Mouse (Mus musculus) brown adipose tissue, adult 24 weeks (tissue): ENCODE measurements around the gene Arid1a. TPM values are rescaled to one million over a fixed set of nuclear protein-coding genes. Genes with fewer than 3 reads are reported as not detected.

Experiments
- H3K27ac ChIP-seq: fragments of 200-500 bp; replicated peaks from 2 replicates; pipeline ENCODE4 v1.5.1; 2012; ENCODE audit warnings: low read depth, mild to moderate bottlenecking, low read length
- H3K4me1 ChIP-seq: fragments of 200-500 bp; 2 replicates; pipeline ENCODE4 v1.6.1; 2012; ENCODE audit warnings: low read length, mixed read lengths; ENCODE audit not compliant: control insufficient read depth, insufficient read depth, insufficient read length
- H3K4me3 ChIP-seq: fragments of 200-500 bp; 2 replicates; pipeline ENCODE4 v1.5.1; 2012; ENCODE audit warnings: low read depth, mild to moderate bottlenecking, low read length, moderate library complexity; ENCODE audit not compliant: insufficient read depth
- polyA plus RNA-seq: library from polyadenylated mRNA; stranded (reverse); fragments of >200 nt; gene quantifications from 2 replicates; pipeline ENCODE4 v1.2.4, GENCODE M21; 2012; ENCODE audit not compliant: missing spikeins, insufficient read depth, insufficient read length

Gene Arid1a
- polyA plus RNA-seq, 1 experiment = 18.7 TPM

GRCm38 (mm10) chr4:133709395-133709794 lies 47.2 kb downstream of the Arid1a start:
- H3K27ac ChIP-seq = no peak overlapping the region
- H3K4me1 ChIP-seq = peaks cover 18% of the 10 kb centered on the region

GRCm38 (mm10) chr4:133707464-133707863 lies 49.1 kb downstream of the Arid1a start:
- peaks cover 20% of the 10 kb centered on the region for H3K4me1 ChIP-seq

More at GRCm38 (mm10) chr4:133709395-133709794, 47.2 kb downstream of the Arid1a start:
- H3K4me3 ChIP-seq = no peak overlapping the region

GRCm38 (mm10) chr4:133706956-133707355 lies 49.6 kb downstream of the Arid1a start:
- Histone ChIP-seq H3K4me3 (no peak overlapping the region; the same call in 1 of the 2 replicates), H3K4me1 (peaks cover 24% of the 10 kb centered on the region), H3K27ac (peak overlapping the region; percentile 88)

More at GRCm38 (mm10) chr4:133707464-133707863, 49.1 kb downstream of the Arid1a start:
- H3K4me3 ChIP-seq = no peak overlapping the region
- peak overlapping the region; percentile 50 for H3K27ac ChIP-seq

GRCm38 (mm10) chr4:133705062-133705461 lies 51.5 kb downstream of the Arid1a start:
- Histone ChIP-seq H3K27ac (0 out of 2 replicates have a peak overlapping the region, but pooled peaks have one; percentile 21), H3K4me1 (peaks cover 29% of the 10 kb centered on the region), H3K4me3 (no peak overlapping the region)

- Histone ChIP-seq H3K4me3 (no peak overlapping the region), H3K27ac (no peak overlapping the region)
Observed at GRCm38 (mm10) chr4:133700905-133701368, 55.6 kb downstream of the Arid1a start.

GRCm38 (mm10) chr4:133695363-133695762 lies 61.2 kb downstream of the Arid1a start:
- no peaks in the 10 kb centered on the region for H3K4me1 ChIP-seq
- no peak overlapping the region for H3K4me3 ChIP-seq
- H3K27ac ChIP-seq = no peak overlapping the region

More at GRCm38 (mm10) chr4:133700905-133701368, 55.6 kb downstream of the Arid1a start:
- H3K4me1 ChIP-seq = peaks cover 21% of the 10 kb centered on the region; the same call in 1 of the 2 replicates

GRCm38 (mm10) chr4:133690252-133690651 lies 66.3 kb downstream of the Arid1a start:
- no peak overlapping the region; the same call in 1 of the 2 replicates for H3K27ac ChIP-seq
- 0 out of 2 replicates have a peak, but pooled peaks cover 8% of the 10 kb centered on the region for H3K4me1 ChIP-seq
- H3K4me3 ChIP-seq = no peak overlapping the region

GRCm38 (mm10) chr4:133688417-133689067 lies 68.0 kb downstream of the Arid1a start:
- Histone ChIP-seq H3K4me1 (0 out of 2 replicates have a peak, but pooled peaks cover 8% of the 10 kb centered on the region), H3K27ac (0 out of 2 replicates have a peak overlapping the region, but pooled peaks have one; percentile 16), H3K4me3 (no peak overlapping the region)

- Histone ChIP-seq H3K27ac (no peak overlapping the region), H3K4me1 (0 out of 2 replicates have a peak, but pooled peaks cover 8% of the 10 kb centered on the region), H3K4me3 (no peak overlapping the region)
Observed at GRCm38 (mm10) chr4:133687126-133687525, 69.4 kb downstream of the Arid1a start.

GRCm38 (mm10) chr4:133686512-133686911 lies 70.1 kb downstream of the Arid1a start:
- Histone ChIP-seq H3K4me1 (0 out of 2 replicates have a peak, but pooled peaks cover 8% of the 10 kb centered on the region), H3K27ac (no peak overlapping the region), H3K4me3 (no peak overlapping the region)

GRCm38 (mm10) chr4:133680206-133680786 lies 76.3 kb downstream of the Arid1a start:
- Histone ChIP-seq H3K27ac (no peak overlapping the region), H3K4me3 (no peak overlapping the region), H3K4me1 (peaks cover 8% of the 10 kb centered on the region; the same call in 1 of the 2 replicates)

- Histone ChIP-seq H3K4me1 (peaks cover 14% of the 10 kb centered on the region), H3K27ac (no peak overlapping the region), H3K4me3 (no peak overlapping the region)
Observed at GRCm38 (mm10) chr4:133679629-133680028, 76.9 kb downstream of the Arid1a start.

- Histone ChIP-seq H3K4me1 (peaks cover 20% of the 10 kb centered on the region), H3K4me3 (no peak overlapping the region), H3K27ac (no peak overlapping the region)
Observed at GRCm38 (mm10) chr4:133677266-133677665, 79.3 kb downstream of the Arid1a start.

GRCm38 (mm10) chr4:133676189-133676588 lies 80.4 kb downstream of the Arid1a start:
- peak overlapping the region; percentile 23; the same call in 1 of the 2 replicates for H3K27ac ChIP-seq
- H3K4me3 ChIP-seq = no peak overlapping the region
- peaks cover 20% of the 10 kb centered on the region for H3K4me1 ChIP-seq

GRCm38 (mm10) chr4:133675594-133676016 lies 81.0 kb downstream of the Arid1a start:
- Histone ChIP-seq H3K4me1 (peaks cover 20% of the 10 kb centered on the region), H3K4me3 (no peak overlapping the region), H3K27ac (peak overlapping the region; percentile 79)
